8 mouse cellular contexts compared by ENCODE assay signal in genomic region chr8:69399181-69399955, GRCm38 (mm10). TPM values are rescaled to one million over a fixed set of nuclear protein-coding genes. Genes with fewer than 3 reads are reported as not detected.
DNase-seq lines count a peak whose midpoint lies in the region; ATAC-seq and TF ChIP-seq lines count a peak whose summit lies in the region.

No protein-coding gene starts in this region.

- no peak for TF ChIP-seq EP300 in liver, embryonic 14.5 days (IDR thresholded peaks at IDR 0.05; ENCODE audit: low read depth)

- H3K9ac ChIP-seq in liver, embryonic 14.5 days (replicated peaks): no peak overlapping the region

- no peaks in the 10 kb centered on the region for H3K27me3 ChIP-seq in liver, embryonic 14.5 days (ENCODE audit: control insufficient read depth, insufficient read depth, low read length)
- no peaks in the 10 kb centered on the region for H3K27me3 ChIP-seq in testis, adult 2 months (ENCODE audit: control insufficient read depth, insufficient read depth, low read length)

- intact Hi-C loops in left cerebral cortex, postnatal 14 days (cut with DNase I): no loop called here

- peaks cover 0 to 4% of the 10 kb centered on the region in 2 experiments; a peak in 2 of 4 replicates for H3K4me1 ChIP-seq in liver, embryonic 14.5 days (replicated peaks; ENCODE audit: control insufficient read depth in 2 of 2, insufficient read depth in 2 of 2, low read length in 1 of 2)
- peaks cover 10% of the 10 kb centered on the region for H3K4me1 ChIP-seq in testis, adult 2 months (ENCODE audit: control insufficient read depth, insufficient read depth, low read length)

- H3K9me3 ChIP-seq in liver, embryonic 14.5 days (ENCODE audit: control insufficient read depth, low read length): no peaks in the 10 kb centered on the region

- peak; percentile 22 to 27 for DNase-seq in left cerebral cortex, adult 18-20 months (ENCODE audit: low spot score in 2 of 2)
- DNase-seq in left cerebral cortex, postnatal 14 days (ENCODE audit: low spot score in 2 of 2): no peak
- DNase-seq in embryo, embryonic 11 days: peak; percentile 50
- DNase-seq in heart, adult 8-10 months (ENCODE audit: low spot score): peak; percentile 50
- DNase-seq in kidney, adult 18-20 months: peak; percentile 71
- DNase-seq in liver, embryonic 14.5 days (ENCODE audit: low read depth in 3 of 3, low spot score in 3 of 3): no peak
- peak; percentile 19 for DNase-seq in naive thymus-derived CD4-positive, alpha-beta T cell, adult 2 months (ENCODE audit: low read depth)

- TF ChIP-seq CTCF in liver, embryonic 14.5 days (IDR thresholded peaks at IDR 0.05; ENCODE audit: low read depth): no peak
- no peak for TF ChIP-seq CTCF in testis, adult 2 months (IDR thresholded peaks at IDR 0.05; ENCODE audit: control insufficient read depth, insufficient read depth, insufficient replicate concordance, low read depth, low read length)

- no peaks in the 10 kb centered on the region for H3K36me3 ChIP-seq in liver, embryonic 14.5 days (replicated peaks; ENCODE audit: control insufficient read depth, insufficient read depth, low read depth)
- no peaks in the 10 kb centered on the region for H3K36me3 ChIP-seq in testis, adult 2 months (ENCODE audit: control insufficient read depth, insufficient read depth, low read length)

- TF ChIP-seq POLR2A in testis, adult 2 months (IDR thresholded peaks at IDR 0.05; ENCODE audit: control insufficient read depth, low read depth, low read length): no peak

- ATAC-seq in liver, embryonic 14.5 days (ENCODE audit: insufficient read depth): peak; percentile 32; the same call in 1 of the 2 replicates

- H3K27ac ChIP-seq in liver, embryonic 14.5 days: no peak overlapping the region
- H3K27ac ChIP-seq in testis, adult 2 months (ENCODE audit: control insufficient read depth, insufficient read depth, low read depth, low read length): peak overlapping the region; percentile 79

- WGBS in liver, embryonic 14.5 days (ENCODE audit: insufficient replicate concordance): 12% methylated on average over 43 of the region's 43 CpGs

- H3K4me3 ChIP-seq in liver, embryonic 14.5 days (ENCODE audit: insufficient read depth in 1 of 2, low read depth in 2 of 2, low read length in 2 of 2): peak overlapping the region; percentile 18 to 36
- peak overlapping the region; percentile 90 for H3K4me3 ChIP-seq in testis, adult 2 months (ENCODE audit: control insufficient read depth, low read depth, low read length)

- peak overlapping the region; percentile 38 for H3K4me2 ChIP-seq in liver, embryonic 14.5 days (ENCODE audit: low read depth)

RNA-seq across cellular contexts. Expression of gene Gm9495, which starts 54.0 kb away (rescaled TPM):
- total RNA-seq in left cerebral cortex, adult 18-20 months (2021): not detected
- total RNA-seq in left cerebral cortex, postnatal 14 days (2021): not detected
- not detected for total RNA-seq in heart, adult 8-10 months (2022)
- not detected in 2 replicates for polyA plus RNA-seq in liver, embryonic 14.5 days (2012; rRNA removed)
- not detected in 2 replicates for polyA plus RNA-seq in liver, embryonic 14.5 days (2014; fragmentation: Nextera tagmentation; extraction: Ambion mirVana)
- polyA plus RNA-seq in testis, adult 2 months (2012; rRNA removed): 5.4 and 5.7 TPM in 2 replicates

Comparison
In these comparisons a context has a peak if more than half of its experiments do, and no peak if none do; other contexts are left out.
1. DNase-seq: peak in left cerebral cortex, adult 18-20 months (2 of 2), embryo, embryonic 11 days (single experiment), heart, adult 8-10 months (single experiment), kidney, adult 18-20 months (single experiment) and naive thymus-derived CD4-positive, alpha-beta T cell, adult 2 months (single experiment); none in left cerebral cortex, postnatal 14 days (0 of 2) and liver, embryonic 14.5 days (0 of 3).